Mouse (Mus musculus) CD8-positive naive resting alpha-beta T cell, adult 57 days (primary cell): ENCODE measurements around the gene Efhb. TPM values are rescaled to one million over a fixed set of nuclear protein-coding genes. Genes with fewer than 3 reads are reported as not detected.

Source experiments
- total RNA-seq: library from RNA; stranded (reverse); gene quantifications from one replicate; pipeline ENCODE4 v1.2.4, GENCODE M21; 2023

The Efhb gene
- 0.28 TPM for total RNA-seq

DNA sequence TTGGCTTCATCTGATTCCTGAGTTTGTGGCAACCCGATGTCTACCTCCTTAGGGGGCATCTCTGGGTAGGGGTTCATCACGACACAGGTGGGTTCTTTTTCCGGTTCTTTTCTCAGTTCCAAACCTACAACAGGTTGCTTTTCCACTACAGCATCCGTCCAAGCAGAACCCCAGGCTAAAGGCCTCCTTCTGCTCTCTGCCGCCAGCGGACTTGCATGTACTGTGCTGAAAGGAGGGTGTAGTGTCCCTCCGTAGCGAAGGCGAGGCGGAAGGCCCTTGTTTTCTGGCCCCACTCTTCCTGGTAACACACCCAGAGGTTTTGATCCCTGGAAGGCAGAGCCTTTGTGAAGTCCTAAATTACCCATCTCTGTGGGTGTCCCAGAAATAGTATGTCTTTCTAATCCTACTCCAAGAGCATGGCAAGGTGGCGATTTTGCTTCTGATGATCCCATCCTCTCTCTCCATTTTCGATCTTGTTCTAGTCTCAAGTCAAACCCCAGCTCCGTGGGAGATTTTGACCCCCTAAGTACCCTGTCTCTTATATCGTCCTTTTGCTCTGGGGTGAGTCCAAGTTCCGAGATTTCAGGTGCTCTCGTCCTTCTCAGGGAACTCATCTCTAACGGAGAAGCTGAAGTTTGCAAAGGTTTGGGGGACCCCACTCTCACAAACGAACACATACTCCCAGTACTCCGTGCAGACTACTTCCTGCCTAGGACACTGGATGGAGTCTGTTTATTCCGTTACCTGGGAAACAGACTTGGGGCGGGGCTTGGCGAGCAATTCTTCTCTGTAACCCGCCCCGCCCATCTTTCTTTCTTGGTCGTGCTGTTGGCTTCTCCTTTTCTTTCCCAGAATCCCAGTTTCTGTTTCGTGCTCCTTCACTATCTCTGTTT is at the start of gene Efhb:
Efhb (minus strand) TSS at position 719 of the 893 bp plus-strand sequence.

DNA sequence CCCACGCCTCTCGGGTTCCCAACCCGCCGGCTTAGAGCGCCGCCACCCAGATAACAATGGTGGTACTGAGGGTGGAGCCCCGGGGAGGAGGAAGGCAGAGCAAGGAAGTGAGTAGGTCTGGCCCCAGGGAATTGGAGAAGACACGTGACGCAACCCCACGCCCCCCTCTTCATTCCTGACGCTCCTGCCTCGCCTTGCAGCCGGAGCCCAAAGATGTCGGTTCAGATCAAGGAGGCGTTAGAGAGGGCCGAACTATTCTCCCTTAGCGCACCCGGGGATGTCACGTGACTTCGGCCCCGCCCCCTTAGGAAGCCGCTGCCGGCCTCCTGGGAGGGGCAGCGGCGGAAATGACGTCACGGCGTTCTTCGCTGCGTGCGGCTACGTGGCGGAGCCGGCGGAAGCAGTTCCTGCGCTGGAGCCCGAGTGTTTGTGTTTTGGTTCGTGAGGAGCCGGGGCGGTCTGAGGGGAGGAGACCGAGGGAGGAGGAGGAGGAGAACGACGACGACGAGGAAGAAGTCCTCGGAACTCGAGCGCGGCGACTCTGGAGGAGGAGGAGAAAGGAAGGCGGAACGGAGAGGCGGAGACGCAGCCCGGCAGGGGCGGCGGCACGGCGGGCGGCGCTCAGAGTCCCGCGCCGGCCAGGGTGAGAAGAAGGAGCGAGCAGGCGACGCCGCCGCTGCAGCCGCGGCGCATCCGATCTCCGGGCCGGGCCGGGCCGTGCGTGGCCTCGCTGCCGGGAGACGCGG is 15.9 kb upstream of the Efhb start, which contains the start of gene Rab5a:
Rab5a (plus strand) TSS at position 377 of the 746 bp plus-strand sequence.

Other genes starting within 250 kb of the Efhb start
- 79.7 TPM for gene Rab5a, start 15.9 kb upstream of the Efhb start, total RNA-seq
- not detected for gene Pp2d1, start 76.1 kb upstream of the Efhb start, total RNA-seq
- gene Kat2b, start 103.5 kb upstream of the Efhb start, total RNA-seq: 58.5 TPM
- gene Sgo1, start 226.0 kb upstream of the Efhb start, total RNA-seq: 0.40 TPM